Mouse (Mus musculus) embryonic facial prominence, embryonic 14.5 days (tissue): ENCODE results near the gene Mpdu1. TPM values are rescaled to one million over a fixed set of nuclear protein-coding genes. Genes with fewer than 3 reads are reported as not detected.
A peak's percentile ranks its signal among the peaks of the same experiment; 100 is the strongest.
"Not testable (repeated sequence)": the region's sequence is repeated elsewhere in the genome, so short reads cannot be mapped to it uniquely, and the experiment has no call there.

ENCODE experiments used
- ATAC-seq: fragments of 200-750 bp; cut with Nextera tagmentation; 2 replicates; pipeline ENCODE4 v1.8.0; 2017; ENCODE audit warnings: low read depth, moderate number of reproducible peaks, moderate TSS enrichment
- DNase-seq: peaks from one replicate; pipeline ENCODE4 v3.0.0-alpha.2; 2015; ENCODE audit warnings: low spot score
- H3K27ac ChIP-seq: fragments of 300-500 bp; sonication (generic); replicated peaks from 2 replicates; pipeline ENCODE4 v1.5.1; 2014; ENCODE audit warnings: low read depth, mild to moderate bottlenecking, low read length, moderate library complexity
- H3K27me3 ChIP-seq: fragments of 300-500 bp; sonication (generic); replicated peaks from 2 replicates; pipeline ENCODE4 v1.6.1; 2014; ENCODE audit warnings: low read length; ENCODE audit not compliant: control insufficient read depth, insufficient read depth
- H3K36me3 ChIP-seq: fragments of 300-500 bp; sonication (generic); 2 replicates; pipeline ENCODE4 v1.6.1; 2014; ENCODE audit warnings: low read length, mixed read lengths; ENCODE audit not compliant: control insufficient read depth, insufficient read depth
- H3K4me1 ChIP-seq: fragments of 300-500 bp; sonication (generic); 2 replicates; pipeline ENCODE4 v1.6.1; 2014; ENCODE audit warnings: antibody characterized with exemption, low read length; ENCODE audit not compliant: control insufficient read depth, insufficient read depth
- H3K4me2 ChIP-seq: fragments of 300-500 bp; sonication (generic); 2 replicates; pipeline ENCODE4 v1.6.1; 2014; ENCODE audit warnings: low read depth, mild to moderate bottlenecking, low read length, moderate library complexity, mixed read lengths
- H3K4me3 ChIP-seq: fragments of 300-500 bp; sonication (generic); 2 replicates; pipeline ENCODE4 v1.5.1; 2014; ENCODE audit warnings: low read depth, mild to moderate bottlenecking, low read length
- H3K9ac ChIP-seq: fragments of 300-500 bp; sonication (generic); 2 replicates; pipeline ENCODE4 v1.6.1; 2014; ENCODE audit warnings: low read depth, mild to moderate bottlenecking, low read length, moderate library complexity, mixed read lengths
- H3K9me3 ChIP-seq: fragments of 300-500 bp; sonication (generic); 2 replicates; pipeline ENCODE4 v1.6.1; 2016; ENCODE audit warnings: low read length; ENCODE audit not compliant: control insufficient read depth
- WGBS: fragments of 180-500 bp; shearing (Covaris S2); extraction: QIAGEN DNeasy Blood & Tissue Kit; methylation state at CpG from one replicate; pipeline ENCODE4 v1.1.7; 2014; 5-methylcytosine and 5-hydroxymethylcytosine counted together
- polyA plus RNA-seq: library from polyadenylated mRNA; unstranded; fragments of >200 nt; fragmentation: Nextera tagmentation; extraction: Ambion mirVana; gene quantifications from 2 replicates; pipeline ENCODE4 v1.2.1, GENCODE M21; 2014

The Mpdu1 gene
- polyA plus RNA-seq, 1 experiment from 2014 or later = 29.1 TPM

- not testable (repeated sequence) for H3K9ac ChIP-seq, ATAC-seq, H3K9me3 ChIP-seq, H3K4me3 ChIP-seq, H3K27me3 ChIP-seq, H3K27ac ChIP-seq, H3K4me1 ChIP-seq, DNase-seq, H3K36me3 ChIP-seq, H3K4me2 ChIP-seq
- 90% methylated on average over 2 of the region's 2 CpGs for WGBS
Measured at GRCm38 (mm10) chr11:69624339-69624738, 38.1 kb downstream of the Mpdu1 start.

- H3K9me3 ChIP-seq = no peaks in the 10 kb centered on the region
- DNase-seq (no peak), ATAC-seq (no peak)
- H3K4me3 ChIP-seq = peak overlapping the region; percentile 61; the same call in 1 of the 2 replicates
- no peak overlapping the region for H3K27ac ChIP-seq
- no peaks in the 10 kb centered on the region; the same call in 1 of the 2 replicates for H3K36me3 ChIP-seq
- WGBS = 61% methylated on average over 4 of the region's 4 CpGs
- H3K27me3 ChIP-seq = no peaks in the 10 kb centered on the region
- peak overlapping the region; percentile 88 for H3K4me2 ChIP-seq
- peak overlapping the region; percentile 80; the same call in 1 of the 2 replicates for H3K9ac ChIP-seq
- peaks cover 3% of the 10 kb centered on the region; the same call in 1 of the 2 replicates for H3K4me1 ChIP-seq
Measured at GRCm38 (mm10) chr11:69623006-69623405, 39.4 kb downstream of the Mpdu1 start.

GRCm38 (mm10) chr11:69622406-69622805 is 40.0 kb downstream of the Mpdu1 start:
- WGBS = 18% methylated on average over 6 of the region's 6 CpGs
- peak overlapping the region; percentile 61 for H3K4me3 ChIP-seq
- peaks cover 3% of the 10 kb centered on the region; the same call in 1 of the 2 replicates for H3K4me1 ChIP-seq
- peak overlapping the region; percentile 88 for H3K4me2 ChIP-seq
- DNase-seq (no peak), ATAC-seq (no peak)
- H3K9me3 ChIP-seq = no peaks in the 10 kb centered on the region
- peak overlapping the region; percentile 86 for H3K27ac ChIP-seq
- H3K9ac ChIP-seq = peak overlapping the region; percentile 80
- no peaks in the 10 kb centered on the region; the same call in 1 of the 2 replicates for H3K36me3 ChIP-seq
- no peaks in the 10 kb centered on the region for H3K27me3 ChIP-seq

- ATAC-seq (peak; percentile 87), DNase-seq (peak; percentile 94)
- no peaks in the 10 kb centered on the region; the same call in 1 of the 2 replicates for H3K36me3 ChIP-seq
- H3K27ac ChIP-seq = peak within 1 kb of the TSS; percentile 86
- H3K27me3 ChIP-seq = no peaks in the 10 kb centered on the region
- under 1% methylated on average over 20 of the region's 20 CpGs for WGBS
- peaks cover 3% of the 10 kb centered on the region; the same call in 1 of the 2 replicates for H3K4me1 ChIP-seq
- peak within 1 kb of the TSS; percentile 80 for H3K9ac ChIP-seq
- H3K9me3 ChIP-seq = no peaks in the 10 kb centered on the region
- H3K4me2 ChIP-seq = peak within 1 kb of the TSS; percentile 88
- peak within 1 kb of the TSS; percentile 61 for H3K4me3 ChIP-seq
Measured at GRCm38 (mm10) chr11:69621571-69622268, 40.7 kb downstream of the Mpdu1 start, which contains the start of gene Sat2. Gene Sat2 (plus strand): TSS chr11:69622024.

GRCm38 (mm10) chr11:69620394-69621081 is 41.9 kb downstream of the Mpdu1 start:
- WGBS = 85% methylated on average over 7 of the region's 7 CpGs
- Histone ChIP-seq H3K4me2 (no peak overlapping the region), H3K36me3 (no peaks in the 10 kb centered on the region; the same call in 1 of the 2 replicates), H3K27me3 (no peaks in the 10 kb centered on the region), H3K9me3 (no peaks in the 10 kb centered on the region), H3K4me3 (no peak overlapping the region), H3K4me1 (peaks cover 3% of the 10 kb centered on the region; the same call in 1 of the 2 replicates), H3K27ac (no peak overlapping the region), H3K9ac (no peak overlapping the region)
- ATAC-seq = no peak
- no peak for DNase-seq

GRCm38 (mm10) chr11:69617805-69618204 is 44.6 kb downstream of the Mpdu1 start, which contains the start of gene Shbg:
Gene Shbg (minus strand): TSS chr11:69617905.
- 0 out of 2 replicates have a peak within 1 kb of the TSS, but pooled peaks have one; percentile 28 for H3K9ac ChIP-seq
- no peak within 1 kb of the TSS for H3K4me3 ChIP-seq
- H3K36me3 ChIP-seq = no peaks in the 10 kb centered on the region
- ATAC-seq = no peak
- H3K4me2 ChIP-seq = no peak within 1 kb of the TSS
- H3K27me3 ChIP-seq = no peaks in the 10 kb centered on the region
- 61% methylated on average over 4 of the region's 5 CpGs for WGBS
- no peak within 1 kb of the TSS for H3K27ac ChIP-seq
- no peak for DNase-seq
- H3K9me3 ChIP-seq = no peaks in the 10 kb centered on the region
- H3K4me1 ChIP-seq = peaks cover 5% of the 10 kb centered on the region

- Histone ChIP-seq H3K36me3 (no peaks in the 10 kb centered on the region), H3K4me2 (no peak overlapping the region), H3K27me3 (no peaks in the 10 kb centered on the region), H3K27ac (no peak overlapping the region), H3K4me1 (peaks cover 4% of the 10 kb centered on the region; the same call in 1 of the 2 replicates), H3K9ac (0 out of 2 replicates have a peak overlapping the region, but pooled peaks have one; percentile 28), H3K9me3 (no peaks in the 10 kb centered on the region), H3K4me3 (no peak overlapping the region)
- 46% methylated on average over 10 of the region's 10 CpGs for WGBS
- no peak for ATAC-seq
- no peak for DNase-seq
Measured at GRCm38 (mm10) chr11:69616781-69617180, 45.7 kb downstream of the Mpdu1 start.

- 50% methylated on average over 11 of the region's 11 CpGs for WGBS
- not testable (repeated sequence) for ATAC-seq, H3K9ac ChIP-seq, H3K4me3 ChIP-seq, H3K27ac ChIP-seq, H3K36me3 ChIP-seq, H3K9me3 ChIP-seq, H3K4me2 ChIP-seq, H3K4me1 ChIP-seq, H3K27me3 ChIP-seq, DNase-seq
Measured at GRCm38 (mm10) chr11:69614257-69614588, 48.2 kb downstream of the Mpdu1 start.
